Mouse (Mus musculus) kidney, adult 2 months (tissue): ENCODE results near the gene Tmem234. TPM values are rescaled to one million over a fixed set of nuclear protein-coding genes. Genes with fewer than 3 reads are reported as not detected.

Experiments used
- DNase-seq: peaks from one replicate; pipeline ENCODE4 v3.0.0; 2021
- H3K27ac ChIP-seq: fragments of 200-500 bp; 2 replicates; pipeline ENCODE4 v1.5.1; 2012; ENCODE audit warnings: low read depth, low read length, control low read depth, inconsistent platforms; ENCODE audit not compliant: insufficient read depth
- H3K27me3 ChIP-seq: fragments of 200-500 bp; replicated peaks from 2 replicates; pipeline ENCODE4 v1.6.1; 2012; ENCODE audit warnings: mild to moderate bottlenecking, moderate library complexity, low read length, inconsistent platforms; ENCODE audit not compliant: control insufficient read depth, insufficient read depth
- H3K36me3 ChIP-seq: fragments of 200-500 bp; 2 replicates; pipeline ENCODE4 v1.6.1; 2012; ENCODE audit warnings: mild to moderate bottlenecking, moderate library complexity, low read length, inconsistent platforms; ENCODE audit not compliant: control insufficient read depth, insufficient read depth
- H3K4me1 ChIP-seq: fragments of 200-500 bp; 2 replicates; pipeline ENCODE4 v1.6.1; 2011; ENCODE audit warnings: low read length; ENCODE audit not compliant: control insufficient read depth, insufficient read depth
- H3K4me3 ChIP-seq: fragments of 200-500 bp; 2 replicates; pipeline ENCODE4 v1.5.1; 2011; ENCODE audit warnings: mild to moderate bottlenecking, low read depth, low read length, control low read depth; ENCODE audit not compliant: insufficient read depth
- CTCF ChIP-seq: fragments of 200-500 bp; conservative IDR thresholded peaks from 2 replicates; pipeline ENCODE4 v1.5.1; 2011; ENCODE audit warnings: low read depth, mild to moderate bottlenecking, control low read depth, low read length, moderate library complexity, mixed read lengths; ENCODE audit not compliant: insufficient read depth, insufficient read length
- POLR2A ChIP-seq: fragments of 200-500 bp; IDR thresholded peaks from one replicate; pipeline ENCODE4 v1.6.1; 2011; ENCODE audit warnings: low read depth, low read length, control low read depth
- WGBS: fragments of 180-500 bp; shearing (Covaris S2); methylation state at CpG from one replicate; pipeline ENCODE4 v1.1.7; 2018; 5-methylcytosine and 5-hydroxymethylcytosine counted together
- polyA plus RNA-seq: library from polyadenylated mRNA; depleted of rRNA; stranded (reverse); fragments of >200 nt; gene quantifications from 2 replicates; pipeline ENCODE4 v1.2.3, GENCODE M21; 2012

The Tmem234 gene
- polyA plus RNA-seq, 1 experiment: 162 TPM

DNA sequence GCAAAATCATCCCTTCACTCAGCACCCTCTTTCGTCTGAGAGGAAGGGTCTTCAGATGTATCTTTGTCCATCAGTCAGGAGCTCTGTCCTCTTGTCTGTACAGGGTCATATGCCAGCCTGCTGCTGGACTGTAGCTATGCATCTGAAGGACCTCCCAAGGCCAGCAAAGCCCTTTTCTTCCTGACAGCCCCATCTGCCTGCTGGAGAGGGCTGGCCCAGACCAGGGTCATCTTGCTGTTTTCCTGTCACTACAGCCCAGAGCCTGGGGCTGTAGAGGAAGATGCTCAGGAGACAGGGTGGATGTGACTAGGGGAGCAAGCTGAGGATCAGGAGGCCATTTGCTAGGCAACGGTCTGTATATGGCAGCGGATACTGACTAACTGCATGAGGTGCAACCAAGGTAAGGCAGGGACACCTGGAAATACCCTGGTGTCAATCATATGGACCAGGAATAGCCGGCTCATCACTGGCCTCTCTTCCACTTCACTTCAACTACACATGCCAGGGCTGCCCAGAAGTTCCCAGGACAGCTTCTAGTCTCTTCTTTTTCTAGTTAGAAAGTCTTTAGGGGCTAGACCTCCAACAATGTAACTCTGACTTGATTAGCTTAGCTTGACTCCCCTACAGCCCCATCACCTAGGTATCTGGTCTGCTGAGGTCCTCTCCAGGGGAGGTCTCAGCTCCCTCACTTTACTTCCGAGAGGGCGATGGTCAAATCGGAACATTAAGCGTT is 22.5 kb downstream of the Tmem234 start:
- no peak for DNase-seq
- Histone ChIP-seq H3K27ac (peak overlapping the region; percentile 20; the same call in 1 of the 2 replicates), H3K4me1 (peaks cover 19% of the 10 kb centered on the region), H3K36me3 (no peaks in the 10 kb centered on the region), H3K27me3 (no peaks in the 10 kb centered on the region), H3K4me3 (peak overlapping the region; percentile 84)
- TF ChIP-seq POLR2A: no peak
- TF ChIP-seq CTCF: no peak
- 15% methylated on average over 8 of the region's 8 CpGs for WGBS

DNA sequence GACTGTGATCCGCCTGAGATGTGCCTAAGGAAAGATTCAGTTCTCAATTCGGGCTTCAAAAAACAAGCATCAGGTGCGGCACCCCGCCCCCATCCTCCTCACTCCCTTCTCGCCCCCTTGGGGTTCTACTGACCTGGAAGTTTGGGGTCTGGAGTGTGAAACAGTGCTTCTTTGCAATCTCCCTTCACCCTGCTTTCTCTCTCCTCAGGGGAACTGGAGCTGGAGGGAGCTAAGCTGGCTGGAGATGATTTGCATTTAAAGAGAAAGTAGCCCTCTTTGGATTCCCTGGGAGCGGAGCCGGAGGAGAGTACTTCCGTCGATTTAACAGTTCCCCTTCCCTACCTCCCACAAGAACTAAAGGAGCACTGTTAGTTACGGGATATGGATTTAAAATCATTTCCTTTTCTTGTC is 23.2 kb downstream of the Tmem234 start, which contains the start of gene Ccdc28b:
Gene Ccdc28b, minus strand, starts transcription at position 267 of the 411 bp plus-strand sequence.
- WGBS: under 1% methylated on average over 10 of the region's 10 CpGs
- H3K27ac ChIP-seq: peak within 1 kb of the TSS; percentile 83
- H3K27me3 ChIP-seq: no peaks in the 10 kb centered on the region
- TF ChIP-seq POLR2A (no peak), CTCF (no peak)
- H3K4me3 ChIP-seq: peak within 1 kb of the TSS; percentile 84
- peak; percentile 77 for DNase-seq
- no peaks in the 10 kb centered on the region; the same call in 1 of the 2 replicates for H3K36me3 ChIP-seq
- H3K4me1 ChIP-seq: peaks cover 14% of the 10 kb centered on the region

DNA sequence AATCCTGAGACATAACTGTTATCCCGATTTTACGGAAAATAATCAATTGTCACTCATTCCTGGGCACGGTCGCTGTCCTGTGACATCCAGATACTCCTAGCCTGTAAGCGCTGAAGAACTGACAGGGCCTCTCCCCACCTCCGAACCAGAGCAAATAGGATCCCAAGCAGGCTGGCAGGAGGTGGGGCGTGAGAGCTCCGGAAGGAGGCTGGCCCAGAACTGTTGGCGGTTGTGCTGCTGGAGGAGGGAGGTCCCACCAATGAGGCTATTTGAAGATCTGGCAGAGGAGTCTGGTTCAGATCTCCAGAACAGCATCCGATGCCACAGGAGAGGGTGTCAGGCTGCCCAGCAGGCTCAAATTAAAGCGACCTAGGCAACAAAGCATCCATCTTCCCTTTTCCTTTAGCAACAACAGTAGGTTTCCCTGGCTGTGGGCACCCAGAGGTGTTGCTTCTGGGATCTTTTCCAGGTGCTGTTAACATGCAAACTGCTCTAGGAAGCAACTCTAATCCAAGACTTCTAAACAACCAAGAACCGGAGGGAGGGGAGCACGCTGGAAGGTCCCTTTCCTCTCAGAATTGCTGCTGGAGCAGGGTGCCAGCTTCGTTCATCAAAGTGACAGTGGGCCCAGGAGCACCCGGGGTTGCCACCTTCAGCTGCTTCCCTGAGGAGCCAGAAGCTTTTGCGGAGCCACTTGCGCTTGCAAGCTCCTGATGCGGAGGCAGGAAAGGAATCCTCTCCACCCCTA is 24.0 kb downstream of the Tmem234 start:
- Histone ChIP-seq H3K4me1 (peaks cover 12% of the 10 kb centered on the region), H3K27me3 (no peaks in the 10 kb centered on the region), H3K27ac (peak overlapping the region; percentile 83), H3K36me3 (peaks cover 2% of the 10 kb centered on the region), H3K4me3 (peak overlapping the region; percentile 84)
- under 1% methylated on average over 18 of the region's 18 CpGs for WGBS
- TF ChIP-seq POLR2A: no peak
- TF ChIP-seq CTCF: no peak
- peak; percentile 94 for DNase-seq

DNA sequence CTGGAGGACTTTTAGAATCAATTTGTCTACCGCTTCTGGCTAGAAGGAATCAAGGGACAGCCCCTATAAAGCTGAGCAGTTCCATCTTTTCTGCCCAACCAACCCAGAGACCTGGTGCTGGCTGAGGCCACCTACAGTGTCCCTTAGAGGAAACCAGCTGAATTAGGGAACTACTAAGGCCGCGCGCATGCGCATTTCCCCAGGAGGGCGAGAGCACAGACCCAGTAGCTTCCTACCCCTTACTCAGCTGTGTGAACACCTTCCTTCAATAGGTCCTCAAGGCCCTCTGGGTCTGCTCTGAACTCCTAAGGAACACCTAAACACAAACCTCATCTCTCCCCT is 24.5 kb downstream of the Tmem234 start:
- Histone ChIP-seq H3K4me1 (peaks cover 12% of the 10 kb centered on the region), H3K27ac (peak overlapping the region; percentile 74), H3K36me3 (peaks cover 2% of the 10 kb centered on the region), H3K4me3 (peak overlapping the region; percentile 13; the same call in 1 of the 2 replicates), H3K27me3 (no peaks in the 10 kb centered on the region)
- DNase-seq: peak; percentile 58
- TF ChIP-seq CTCF (no peak), POLR2A (no peak)
- WGBS: 7% methylated on average over 6 of the region's 6 CpGs

DNA sequence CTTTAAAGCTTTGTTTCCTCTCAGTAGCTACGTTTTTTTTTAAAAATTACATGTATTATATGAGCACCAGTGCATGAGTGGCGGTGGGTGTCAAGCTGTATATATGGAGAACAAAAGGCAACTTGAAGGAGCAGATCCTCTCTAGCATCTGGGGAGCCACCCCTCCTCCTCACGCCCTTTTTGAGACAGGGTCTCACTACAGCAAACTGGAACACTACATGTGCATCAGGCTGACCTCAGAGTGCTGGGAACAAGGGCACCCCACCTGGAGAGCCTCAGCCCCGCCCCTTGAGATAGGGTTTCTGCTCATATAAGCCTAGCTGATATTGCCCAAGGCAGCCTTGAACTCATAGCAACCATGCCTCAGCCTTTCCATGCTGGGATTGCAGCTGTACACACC is 25.0 kb downstream of the Tmem234 start:
- TF ChIP-seq POLR2A (no peak), CTCF (no peak)
- WGBS: 55% methylated on average over 4 of the region's 4 CpGs
- Histone ChIP-seq H3K4me3 (no peak overlapping the region), H3K27ac (peak overlapping the region; percentile 74; the same call in 1 of the 2 replicates), H3K27me3 (no peaks in the 10 kb centered on the region), H3K4me1 (peaks cover 12% of the 10 kb centered on the region), H3K36me3 (peaks cover 2% of the 10 kb centered on the region)
- DNase-seq: no peak

DNA sequence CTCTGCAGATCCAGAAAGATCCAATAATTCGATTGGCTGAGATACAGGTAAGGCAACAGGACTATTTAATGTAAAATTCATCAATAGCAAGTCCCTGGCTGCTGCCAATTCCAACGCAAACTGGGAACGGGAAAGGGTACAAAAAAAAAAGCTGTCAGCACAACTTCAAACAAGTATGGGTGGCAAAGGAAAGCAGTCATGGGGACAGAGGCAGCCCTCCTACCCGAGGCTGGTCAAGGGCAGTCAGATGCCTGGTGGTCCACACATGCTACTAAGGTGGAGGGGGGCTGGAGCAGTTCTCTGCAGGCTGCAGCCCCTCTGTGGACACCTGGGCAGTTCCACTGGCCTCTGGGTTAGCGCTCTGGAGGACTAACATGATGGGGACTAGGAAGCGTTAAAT is 25.6 kb downstream of the Tmem234 start:
- Histone ChIP-seq H3K4me1 (peaks cover 12% of the 10 kb centered on the region), H3K4me3 (no peak overlapping the region), H3K27ac (no peak overlapping the region), H3K36me3 (peaks cover 3% of the 10 kb centered on the region), H3K27me3 (no peaks in the 10 kb centered on the region)
- WGBS: 82% methylated on average over 6 of the region's 6 CpGs
- TF ChIP-seq POLR2A: no peak
- TF ChIP-seq CTCF: no peak
- DNase-seq: no peak

DNA sequence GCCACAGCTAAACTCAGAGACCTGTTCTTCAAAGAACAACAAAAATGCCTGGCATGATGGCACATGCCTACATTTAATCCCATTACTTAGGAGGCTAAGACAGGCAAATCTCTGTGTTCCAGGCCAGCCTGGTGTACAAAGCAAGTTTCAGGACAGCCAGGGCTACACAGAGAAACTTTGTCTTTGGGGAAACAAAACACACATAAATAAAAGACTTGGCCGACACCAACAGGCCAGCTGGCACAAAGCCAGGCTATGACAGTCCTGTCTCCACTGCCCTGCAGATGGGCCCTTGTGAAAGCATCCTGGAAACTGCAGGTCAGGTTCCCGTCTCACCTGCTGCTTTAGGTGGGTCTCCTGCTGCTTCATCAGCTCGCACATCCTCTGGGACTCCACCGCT is 30.5 kb downstream of the Tmem234 start:
- TF ChIP-seq POLR2A (no peak), CTCF (no peak)
- 59% methylated on average over 4 of the region's 4 CpGs for WGBS
- Histone ChIP-seq H3K4me3 (no peak overlapping the region), H3K4me1 (no peaks in the 10 kb centered on the region), H3K27me3 (no peaks in the 10 kb centered on the region), H3K36me3 (peaks cover 10% of the 10 kb centered on the region), H3K27ac (no peak overlapping the region)
- DNase-seq: peak; percentile 64
